In genomic region chr4:125702607-125703309, GRCm38 (mm10) we compare ENCODE assay signal across 8 mouse cellular contexts.
DNase-seq lines count a peak whose midpoint lies in the region; TF ChIP-seq lines count a peak whose summit lies in the region.

No protein-coding gene starts in this region.

- H3K36me3 ChIP-seq in kidney, adult 2 months (ENCODE audit: control insufficient read depth, insufficient read depth, low read length), result no peaks in the 10 kb centered on the region

- no peak overlapping the region for H3K4me3 ChIP-seq in kidney, adult 2 months (ENCODE audit: insufficient read depth, low read depth, low read length)

- no peaks in the 10 kb centered on the region for H3K4me1 ChIP-seq in kidney, adult 2 months (ENCODE audit: control insufficient read depth, insufficient read depth, low read length)

- 58% methylated on average over 12 of the region's 12 CpGs for WGBS in kidney, adult 2 months

- peak; percentile 41 to 51 for DNase-seq in adrenal gland, adult 18-20 months (ENCODE audit: low spot score in 2 of 2)
- DNase-seq in cerebellum, adult 9-11 months, result peak; percentile 72
- peak; percentile 78 to 86 for DNase-seq in heart, adult 18-20 months
- DNase-seq in kidney, adult 2 months, result peak; percentile 54
- peak; percentile 88 to 96 for DNase-seq in left cerebral cortex, postnatal 14 days (ENCODE audit: low spot score in 2 of 2)
- peak; percentile 37 for DNase-seq in ovary, postnatal 10 days (ENCODE audit: low spot score)
- DNase-seq in yolk sac, embryonic 10.5 days (ENCODE audit: low spot score), result no peak
- no peak for DNase-seq in spleen, postnatal 14 days (ENCODE audit: low spot score in 2 of 2)

- intact Hi-C loops in left cerebral cortex, postnatal 14 days (cut with DNase I), result loop anchor here (5.0 kb wide), 1 partner anchor 210 kb away; the partner anchor contains the start of gene Grik3

- no peak overlapping the region for H3K27ac ChIP-seq in kidney, adult 2 months (ENCODE audit: insufficient read depth, low read depth, low read length)

- TF ChIP-seq POLR2A in kidney, adult 2 months (IDR thresholded peaks at IDR 0.05; ENCODE audit: low read depth, low read length), result no peak

- no peak for TF ChIP-seq CTCF in kidney, adult 2 months (conservative IDR thresholded peaks at IDR 0.05; ENCODE audit: insufficient read depth, insufficient read length, low read depth, low read length)

- H3K27me3 ChIP-seq in kidney, adult 2 months (replicated peaks; ENCODE audit: control insufficient read depth, insufficient read depth, low read length), result no peaks in the 10 kb centered on the region

Comparison
In these comparisons a context has a peak if more than half of its experiments do, and no peak if none do; other contexts are left out.
1. DNase-seq: peak in adrenal gland, adult 18-20 months (2 of 2), cerebellum, adult 9-11 months (single experiment), heart, adult 18-20 months (2 of 2), kidney, adult 2 months (single experiment), left cerebral cortex, postnatal 14 days (2 of 2) and ovary, postnatal 10 days (single experiment); none in yolk sac, embryonic 10.5 days (single experiment) and spleen, postnatal 14 days (0 of 2).